Mouse (Mus musculus) liver, postnatal 0 days (tissue): ENCODE measurements at regions not wholly inside any gene's neighbourhood (a gene's known extent, or its start where the extent isn't known, plus 50 kb on each side); places are given as distances from the start of the nearest gene placed in this dataset.

ENCODE experiments used
- ATAC-seq: fragments of 200-750 bp; cut with Nextera tagmentation; 2 replicates; pipeline ENCODE4 v1.8.0; 2017; ENCODE audit warnings: mild to moderate bottlenecking, moderate library complexity
- DNase-seq: peaks from one replicate; pipeline ENCODE4 v3.0.0-alpha.2; 2016
- H3K27ac ChIP-seq: fragments of 300-500 bp; sonication (generic); 2 replicates; pipeline ENCODE4 v1.5.1; 2014; ENCODE audit warnings: antibody characterized with exemption, moderate library complexity, mild to moderate bottlenecking, low read depth
- H3K27me3 ChIP-seq: fragments of 300-500 bp; sonication (generic); 2 replicates; pipeline ENCODE4 v1.6.1; 2014; ENCODE audit warnings: low read length, control low read depth, mixed read lengths; ENCODE audit not compliant: insufficient read depth
- H3K36me3 ChIP-seq: fragments of 300-500 bp; sonication (generic); replicated peaks from 2 replicates; pipeline ENCODE4 v1.6.1; 2014; ENCODE audit warnings: mild to moderate bottlenecking, control low read depth, low read length, moderate library complexity, mixed read lengths; ENCODE audit not compliant: insufficient read depth
- H3K4me1 ChIP-seq: fragments of 300-500 bp; sonication (generic); 2 replicates; pipeline ENCODE4 v1.6.1; 2014; ENCODE audit warnings: antibody characterized with exemption, mild to moderate bottlenecking, control low read depth; ENCODE audit not compliant: insufficient read depth
- H3K4me2 ChIP-seq: fragments of 300-500 bp; sonication (generic); 2 replicates; pipeline ENCODE4 v1.6.1; 2014; ENCODE audit warnings: low read depth, mild to moderate bottlenecking, low read length, moderate library complexity, mixed read lengths
- H3K4me3 ChIP-seq: fragments of 300-500 bp; sonication (generic); 2 replicates; pipeline ENCODE4 v1.5.1; 2014; ENCODE audit warnings: low read depth, low read length
- H3K9ac ChIP-seq: fragments of 300-500 bp; sonication (generic); replicated peaks from 2 replicates; pipeline ENCODE4 v1.6.1; 2014; ENCODE audit warnings: mild to moderate bottlenecking, moderate library complexity
- H3K9me3 ChIP-seq: fragments of 300-500 bp; sonication (generic); 2 replicates; pipeline ENCODE4 v1.6.1; 2016; ENCODE audit warnings: mild to moderate bottlenecking, control low read depth, low read length, mixed read lengths
- CTCF ChIP-seq: sonication (generic); IDR thresholded peaks from 2 replicates; pipeline ENCODE4 v1.5.1; 2016; ENCODE audit warnings: antibody characterized with exemption, low read depth
- EP300 ChIP-seq: IDR thresholded peaks from 2 replicates; pipeline ENCODE4 v1.6.1; 2016; ENCODE audit warnings: antibody characterized with exemption, low read depth, mild to moderate bottlenecking
- WGBS: fragments of 180-500 bp; shearing (Covaris S2); extraction: QIAGEN DNeasy Blood & Tissue Kit; methylation state at CpG from one replicate; pipeline ENCODE4 v1.1.7; 2014; ENCODE audit not compliant: insufficient replicate concordance; 5-methylcytosine and 5-hydroxymethylcytosine counted together

GRCm38 (mm10) chr13:5782540-5782939 lies 78.7 kb upstream of the Klf6 start:
- WGBS = 71% methylated on average over 1 of the region's 1 CpGs

GRCm38 (mm10) chr13:5787114-5787513 lies 74.2 kb upstream of the Klf6 start:
- no peaks in the 10 kb centered on the region for H3K4me1 ChIP-seq
- no peak for ATAC-seq
- no peak overlapping the region for H3K4me3 ChIP-seq
- H3K36me3 ChIP-seq = no peaks in the 10 kb centered on the region
- no peak overlapping the region for H3K27ac ChIP-seq
- no peak overlapping the region for H3K4me2 ChIP-seq
- H3K9me3 ChIP-seq = no peaks in the 10 kb centered on the region
- H3K27me3 ChIP-seq = no peaks in the 10 kb centered on the region
- no peak overlapping the region for H3K9ac ChIP-seq
- TF ChIP-seq EP300 = no peak
- TF ChIP-seq CTCF = no peak
- no peak for DNase-seq

More at GRCm38 (mm10) chr13:5782540-5782939, 78.7 kb upstream of the Klf6 start:
- H3K4me3 ChIP-seq = no peak overlapping the region
- ATAC-seq (no peak), DNase-seq (no peak)
- no peak overlapping the region for H3K9ac ChIP-seq
- H3K27me3 ChIP-seq = no peaks in the 10 kb centered on the region
- no peak overlapping the region for H3K27ac ChIP-seq
- TF ChIP-seq CTCF = no peak
- TF ChIP-seq EP300 = no peak
- H3K4me2 ChIP-seq = no peak overlapping the region
- no peaks in the 10 kb centered on the region for H3K4me1 ChIP-seq
- H3K36me3 ChIP-seq = no peaks in the 10 kb centered on the region
- no peaks in the 10 kb centered on the region for H3K9me3 ChIP-seq

GRCm38 (mm10) chr13:5789302-5789701 lies 72.0 kb upstream of the Klf6 start:
- no peaks in the 10 kb centered on the region for H3K27me3 ChIP-seq
- 72% methylated on average over 3 of the region's 3 CpGs for WGBS
- no peaks in the 10 kb centered on the region for H3K4me1 ChIP-seq
- H3K27ac ChIP-seq = no peak overlapping the region
- ATAC-seq = no peak
- H3K9ac ChIP-seq = no peak overlapping the region
- H3K4me3 ChIP-seq = no peak overlapping the region
- H3K36me3 ChIP-seq = no peaks in the 10 kb centered on the region
- TF ChIP-seq CTCF = no peak
- TF ChIP-seq EP300 = no peak
- DNase-seq = no peak
- no peak overlapping the region for H3K4me2 ChIP-seq
- no peaks in the 10 kb centered on the region for H3K9me3 ChIP-seq

GRCm38 (mm10) chr13:5802079-5802478 lies 59.2 kb upstream of the Klf6 start:
- H3K9me3 ChIP-seq = no peaks in the 10 kb centered on the region
- no peak for DNase-seq
- H3K27me3 ChIP-seq = no peaks in the 10 kb centered on the region
- no peak overlapping the region for H3K9ac ChIP-seq
- WGBS = 27% methylated on average over 7 of the region's 7 CpGs
- peak; percentile 44 for ATAC-seq
- peak overlapping the region; percentile 87 for H3K27ac ChIP-seq
- peaks cover 17% of the 10 kb centered on the region for H3K4me1 ChIP-seq
- TF ChIP-seq CTCF (no peak), EP300 (no peak; the same call in 1 of the 2 replicates)
- no peaks in the 10 kb centered on the region for H3K36me3 ChIP-seq
- H3K4me3 ChIP-seq = no peak overlapping the region
- H3K4me2 ChIP-seq = peak overlapping the region; percentile 61

GRCm38 (mm10) chr13:5802826-5803225 lies 58.5 kb upstream of the Klf6 start:
- H3K27ac ChIP-seq = peak overlapping the region; percentile 87
- no peaks in the 10 kb centered on the region for H3K36me3 ChIP-seq
- peak overlapping the region; percentile 61 for H3K4me2 ChIP-seq
- DNase-seq (peak; percentile 38), ATAC-seq (peak; percentile 33)
- WGBS = 20% methylated on average over 14 of the region's 14 CpGs
- TF ChIP-seq CTCF (no peak), EP300 (no peak)
- no peaks in the 10 kb centered on the region for H3K9me3 ChIP-seq
- no peaks in the 10 kb centered on the region for H3K27me3 ChIP-seq
- H3K9ac ChIP-seq = no peak overlapping the region
- no peak overlapping the region for H3K4me3 ChIP-seq
- peaks cover 17% of the 10 kb centered on the region for H3K4me1 ChIP-seq

DNA sequence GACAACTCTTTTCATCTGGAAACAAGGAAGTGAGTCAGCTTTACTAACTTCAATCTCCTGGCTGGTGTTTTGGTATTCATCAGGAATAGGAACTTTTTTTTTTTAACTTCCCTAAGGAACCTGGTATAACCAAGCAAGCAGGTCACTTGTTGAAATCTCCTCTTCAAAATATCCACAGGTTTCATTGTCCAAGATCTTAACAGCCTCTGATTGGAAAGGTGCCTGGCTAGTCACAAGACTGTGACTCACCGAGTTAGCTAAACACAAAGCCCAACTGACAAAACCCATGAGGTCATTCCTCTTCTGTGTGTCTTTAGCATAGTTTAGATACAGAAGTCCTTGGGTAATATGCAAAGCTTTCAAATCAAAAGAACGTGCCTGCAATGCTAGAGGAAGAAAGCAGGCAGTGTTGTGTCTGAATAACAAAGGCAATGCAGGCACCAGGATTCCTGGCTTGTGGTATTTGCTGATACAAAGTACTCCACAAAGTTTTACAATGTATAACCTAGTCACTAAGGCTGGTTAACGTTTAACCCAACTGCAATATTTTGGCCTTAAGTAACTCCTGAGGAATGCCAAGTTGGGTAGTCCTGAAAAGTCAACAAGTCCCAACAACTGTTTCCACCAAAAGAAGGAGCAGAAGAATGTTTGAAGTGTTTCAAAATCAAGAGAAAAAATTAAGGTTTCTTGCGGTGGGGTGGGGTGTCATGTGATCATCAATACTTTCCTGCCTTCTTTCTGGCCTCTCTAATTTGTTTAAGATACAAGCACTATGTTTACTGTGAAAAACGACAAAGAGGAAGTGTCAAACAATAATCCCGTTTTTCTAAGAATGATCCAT lies 57.5 kb upstream of the Klf6 start:
- 10% methylated on average over 6 of the region's 6 CpGs for WGBS
- H3K4me2 ChIP-seq = peak overlapping the region; percentile 61
- H3K9me3 ChIP-seq = no peaks in the 10 kb centered on the region
- DNase-seq (peak; percentile 39), ATAC-seq (peak; percentile 80)
- peak overlapping the region; percentile 87 for H3K27ac ChIP-seq
- H3K9ac ChIP-seq = no peak overlapping the region
- H3K4me1 ChIP-seq = peaks cover 17% of the 10 kb centered on the region
- peak overlapping the region; percentile 19 for H3K4me3 ChIP-seq
- H3K36me3 ChIP-seq = no peaks in the 10 kb centered on the region
- no peaks in the 10 kb centered on the region for H3K27me3 ChIP-seq
- TF ChIP-seq CTCF = no peak
- peak; percentile 50 for TF ChIP-seq EP300
